Mouse (Mus musculus): ENCODE results near the gene Gm49345. TPM values are rescaled to one million over a fixed set of nuclear protein-coding genes. Genes with fewer than 3 reads are reported as not detected.

Gene Gm49345
- 3.1 TPM for polyA plus RNA-seq (2017; shearing (Covaris generic))

GRCm38 (mm10) chr13:67637294-67638007, at the start of gene Gm49345, which contains the start of gene Zfp729a:
Gm49345 (minus strand) TSS chr13:67637769.
Zfp729a (minus strand) TSS chr13:67637791.

GRCm38 (mm10) chr13:67686971-67687370, 49.4 kb upstream of the Gm49345 start, which contains the start of gene Zfp738:
Zfp738 (minus strand) TSS chr13:67687071.

GRCm38 (mm10) chr13:67609066-67609876, 28.3 kb downstream of the Gm49345 start, which contains the start of gene Zfp729b:
Zfp729b (minus strand) TSS chr13:67609707.

GRCm38 (mm10) chr13:67553730-67554129, 83.8 kb downstream of the Gm49345 start, which contains the start of gene Zfp748:
Zfp748 (minus strand) TSS chr13:67553830.

Other genes with a start within 250 kb of the Gm49345 start
- gene Zfp429, start 237.9 kb downstream of the Gm49345 start, polyA plus RNA-seq (2017; shearing (Covaris generic)), result 29.1 TPM
- 3.5 TPM for gene Zfp459, start 216.4 kb downstream of the Gm49345 start, polyA plus RNA-seq (2017; shearing (Covaris generic))
- gene Zfp874a, start 186.1 kb downstream of the Gm49345 start, polyA plus RNA-seq (2017; shearing (Covaris generic)), result 34.3 TPM
- 13.9 TPM for gene Zfp874b, start 153.5 kb downstream of the Gm49345 start, polyA plus RNA-seq (2017; shearing (Covaris generic))
- 17.3 TPM for gene Zfp58, start 137.2 kb downstream of the Gm49345 start, polyA plus RNA-seq (2017; shearing (Covaris generic))
- not detected for gene Gm26965, start 111.6 kb downstream of the Gm49345 start, polyA plus RNA-seq (2017; shearing (Covaris generic))
- 44.6 TPM for gene Zfp87, start 111.6 kb downstream of the Gm49345 start, polyA plus RNA-seq (2017; shearing (Covaris generic))
- 15.9 TPM for gene Zfp748, start 83.9 kb downstream of the Gm49345 start, polyA plus RNA-seq (2017; shearing (Covaris generic))
- gene Zfp729b, start 28.1 kb downstream of the Gm49345 start, polyA plus RNA-seq (2017; shearing (Covaris generic)), result 5.3 TPM
- gene Zfp729a, start within 50 bp of the Gm49345 start, polyA plus RNA-seq (2017; shearing (Covaris generic)), result 4.8 TPM
- 12.5 TPM for gene Zfp738, start 49.3 kb upstream of the Gm49345 start, polyA plus RNA-seq (2017; shearing (Covaris generic))
- 8.0 TPM for gene Zfp65, start 91.4 kb upstream of the Gm49345 start, polyA plus RNA-seq (2017; shearing (Covaris generic))
- gene Zfp85, start 117.5 kb upstream of the Gm49345 start, polyA plus RNA-seq (2017; shearing (Covaris generic)), result 2.1 TPM
- gene Zfp493, start 141.9 kb upstream of the Gm49345 start, polyA plus RNA-seq (2017; shearing (Covaris generic)), result not detected
- gene Zfp273, start 176.0 kb upstream of the Gm49345 start, polyA plus RNA-seq (2017; shearing (Covaris generic)), result 1.2 TPM
- not detected for gene Gm10037, start 193.3 kb upstream of the Gm49345 start, polyA plus RNA-seq (2017; shearing (Covaris generic))
- not detected for gene BC048507, start 225.6 kb upstream of the Gm49345 start, polyA plus RNA-seq (2017; shearing (Covaris generic))

All from effector memory CD4-positive, alpha-beta T cell, adult 7 months (primary cell).